Mouse (Mus musculus) gastrocnemius, postnatal 14 days (tissue): ENCODE measurements at regions not wholly inside any gene's neighbourhood (a gene's known extent, or its start where the extent isn't known, plus 50 kb on each side); places are given as distances from the start of the nearest gene placed in this dataset.

Experiments used
- DNase-seq: peaks from one replicate; pipeline ENCODE4 v3.0.0; 2021; ENCODE audit warnings: mixed read lengths
- intact Hi-C: fragments of 180-260 bp; cut with DNase I; formaldehyde crosslinking; loops from one replicate; pipeline ENCODE4 v1.15.1; 2025; ENCODE audit warnings: low total_unique reads

GRCm38 (mm10) chr10:8969586-8969985 lies 83.7 kb upstream of the Sash1 start:
- intact Hi-C loops, result no loop called here
- DNase-seq, result no peak

DNA sequence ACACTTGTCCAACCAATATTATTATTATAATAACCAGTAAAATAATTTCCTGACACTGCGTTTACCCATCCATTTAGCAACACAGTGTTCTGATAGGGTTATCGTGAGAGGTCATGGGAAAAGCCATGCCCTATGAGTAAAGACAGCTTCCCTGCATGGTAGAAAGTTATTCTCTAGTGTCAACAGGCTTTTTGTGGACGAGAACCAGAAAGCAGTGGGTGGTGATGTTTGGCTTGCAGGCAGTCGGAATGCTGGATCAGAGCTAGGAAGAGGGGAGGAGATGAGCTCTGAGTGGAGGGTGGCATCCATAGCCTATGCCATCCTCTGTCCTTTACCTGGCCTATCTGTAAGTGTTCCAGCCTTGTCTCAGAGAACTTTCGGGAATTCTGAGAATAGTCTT lies 83.1 kb upstream of the Sash1 start:
- intact Hi-C loops, result no loop called here
- no peak for DNase-seq

GRCm38 (mm10) chr10:8968276-8968923 lies 82.5 kb upstream of the Sash1 start:
- DNase-seq, result peak; percentile 57

GRCm38 (mm10) chr10:8962921-8963320 lies 77.1 kb upstream of the Sash1 start:
- DNase-seq, result no peak

More at GRCm38 (mm10) chr10:8968276-8968923, 82.5 kb upstream of the Sash1 start:
- intact Hi-C loops, result no loop called here

GRCm38 (mm10) chr10:8960964-8961675 lies 75.2 kb upstream of the Sash1 start:
- intact Hi-C loops, result no loop called here

More at GRCm38 (mm10) chr10:8962921-8963320, 77.1 kb upstream of the Sash1 start:
- intact Hi-C loops, result no loop called here

GRCm38 (mm10) chr10:8960275-8960960 lies 74.5 kb upstream of the Sash1 start:
- DNase-seq, result no peak
- intact Hi-C loops, result no loop called here

More at GRCm38 (mm10) chr10:8960964-8961675, 75.2 kb upstream of the Sash1 start:
- no peak for DNase-seq

DNA sequence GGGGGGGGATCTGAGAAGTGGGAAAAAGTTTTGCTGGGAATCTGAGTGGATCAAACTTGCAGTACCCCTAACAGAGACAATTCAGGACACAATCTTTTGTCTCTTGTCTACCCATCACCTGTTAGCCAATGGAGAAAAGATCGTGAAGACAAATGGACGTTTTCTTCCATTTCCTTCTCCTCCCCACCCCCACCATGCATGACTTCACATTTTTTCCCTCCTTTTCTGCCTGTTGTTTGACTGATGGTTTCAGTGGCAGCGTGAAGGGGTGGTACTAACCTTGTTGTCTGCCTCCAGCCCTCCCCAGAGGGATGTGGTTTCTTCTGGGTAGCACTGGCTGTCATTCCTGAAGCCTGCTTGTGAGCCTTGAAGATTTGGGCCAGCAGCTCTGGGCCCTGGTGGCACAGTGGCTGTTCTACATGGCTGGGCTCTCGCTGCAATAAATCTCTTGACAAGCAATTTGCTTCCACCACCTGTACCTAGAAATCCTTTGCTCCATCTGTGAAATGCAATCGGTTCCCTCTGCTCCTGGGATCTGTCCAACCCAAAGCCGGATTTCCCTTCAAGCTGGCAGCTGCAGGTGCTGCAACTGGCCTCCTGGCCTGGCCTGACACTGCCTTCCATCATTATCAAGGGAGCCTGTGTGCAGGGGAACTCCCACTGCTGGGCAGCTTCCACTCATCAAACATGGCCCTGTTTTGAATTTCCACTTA lies 69.8 kb upstream of the Sash1 start:
- peak; percentile 18 for DNase-seq
- intact Hi-C loops, result no loop called here

DNA sequence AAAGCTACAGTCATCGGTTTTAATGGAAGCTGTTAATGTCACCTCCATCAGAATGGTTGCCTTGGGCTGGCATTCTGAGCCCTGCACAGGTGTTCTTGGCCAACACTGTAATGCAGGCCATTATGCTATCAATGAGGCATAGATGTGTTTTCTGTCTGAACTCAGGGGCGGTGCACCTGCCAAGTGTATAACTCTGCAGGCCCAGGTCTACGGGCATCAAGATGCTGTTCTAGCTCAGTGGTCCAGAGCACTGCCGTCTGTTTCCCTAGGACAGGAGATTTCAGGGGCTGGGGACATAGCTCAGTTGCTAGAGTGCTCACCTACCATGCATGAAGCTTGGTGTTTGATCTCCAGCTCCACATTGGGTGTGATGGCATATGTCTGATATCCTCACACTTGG lies 68.1 kb upstream of the Sash1 start:
- DNase-seq, result no peak
- intact Hi-C loops, result no loop called here

- intact Hi-C loops, result no loop called here
- DNase-seq, result no peak
These were observed 67.1 kb upstream of the Sash1 start for GRCm38 (mm10) chr10:8952922-8953321.

- intact Hi-C loops, result no loop called here
- peak; percentile 23 for DNase-seq
These were observed 66.1 kb upstream of the Sash1 start for GRCm38 (mm10) chr10:8951937-8952336.

DNA sequence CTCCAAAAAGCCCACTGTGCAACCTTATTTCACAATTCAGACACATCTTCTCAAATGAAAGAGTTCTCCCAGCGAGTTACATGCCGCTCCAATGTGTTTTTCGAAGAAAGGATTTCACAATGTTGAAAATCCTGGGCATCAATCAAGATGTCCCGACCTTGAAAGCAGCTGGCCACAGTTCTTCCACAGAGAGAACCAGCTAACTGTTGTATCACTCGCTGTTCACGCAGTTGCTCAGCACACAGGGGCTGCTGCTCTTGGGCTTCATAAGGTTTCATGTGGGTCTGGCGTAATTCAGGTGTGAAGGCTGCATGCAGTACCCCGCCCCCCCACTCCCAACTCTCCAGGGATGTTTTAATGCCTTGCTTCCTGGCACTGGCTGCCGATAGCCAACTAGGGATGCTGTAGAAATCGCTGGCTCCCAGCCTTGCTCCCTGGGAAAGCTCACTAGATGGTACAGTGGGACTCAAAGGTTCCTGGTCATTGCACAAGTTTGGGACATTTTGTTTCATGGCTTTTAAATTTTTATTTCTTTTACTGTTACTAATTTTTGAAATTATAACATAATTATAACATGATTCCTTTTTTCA lies 65.5 kb upstream of the Sash1 start:
- DNase-seq, result no peak
- intact Hi-C loops, result no loop called here

DNA sequence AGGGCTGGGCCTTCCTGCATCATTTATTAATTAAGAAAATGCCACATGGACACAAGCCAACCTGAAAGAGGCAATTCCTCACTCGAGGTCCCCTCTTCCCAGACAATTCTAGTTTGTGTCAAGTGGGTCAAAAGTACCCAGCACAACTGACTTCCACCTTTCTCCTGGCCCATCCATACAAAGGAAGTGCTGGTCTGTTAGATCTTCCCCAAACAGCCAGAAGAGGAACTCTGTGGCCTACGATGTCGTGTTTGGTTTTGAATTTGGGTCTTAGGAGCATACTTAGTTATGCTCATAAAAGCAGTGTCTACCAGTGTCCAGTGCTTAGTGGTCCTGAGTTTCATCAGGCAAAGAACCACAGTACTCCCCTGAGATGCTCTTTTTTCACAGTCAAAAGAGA lies 62.4 kb upstream of the Sash1 start:
- no peak for DNase-seq
- intact Hi-C loops, result no loop called here

DNA sequence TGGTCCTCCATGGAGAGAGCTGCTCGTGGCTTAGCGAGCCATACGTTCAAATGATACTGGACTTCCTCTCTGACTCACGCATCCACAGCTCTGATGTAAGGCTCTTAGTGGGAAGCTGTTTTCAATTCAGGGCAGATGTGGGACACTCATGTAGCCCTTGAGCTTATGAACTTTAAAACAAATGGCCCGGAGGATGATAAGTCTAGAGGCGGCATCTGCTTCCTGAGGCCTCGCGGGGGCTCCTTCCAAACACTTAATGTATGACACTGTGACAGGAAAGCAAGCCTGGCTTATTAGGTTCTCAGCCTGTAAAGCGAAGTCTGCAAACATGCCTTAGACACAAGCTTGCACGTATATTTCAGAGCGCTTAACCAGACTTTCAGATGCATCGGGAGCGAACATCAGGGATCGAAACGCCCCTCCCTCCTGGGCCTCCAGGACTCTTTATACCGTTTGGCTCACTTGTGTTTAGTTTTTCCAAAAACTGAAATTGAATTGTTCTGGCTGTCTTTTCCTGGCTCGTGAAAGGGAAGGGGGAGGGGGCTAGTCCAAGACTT lies 59.4 kb upstream of the Sash1 start:
- intact Hi-C loops, result no loop called here
- DNase-seq, result peak; percentile 16

GRCm38 (mm10) chr10:8944586-8944985 lies 58.7 kb upstream of the Sash1 start:
- intact Hi-C loops, result no loop called here
- no peak for DNase-seq

GRCm38 (mm10) chr10:8943698-8944097 lies 57.8 kb upstream of the Sash1 start:
- DNase-seq, result no peak
- intact Hi-C loops, result no loop called here

- intact Hi-C loops, result no loop called here
- no peak for DNase-seq
These were observed 57.1 kb upstream of the Sash1 start for GRCm38 (mm10) chr10:8942967-8943471.

- DNase-seq, result peak; percentile 40
- intact Hi-C loops, result no loop called here
These were observed 50.5 kb upstream of the Sash1 start for GRCm38 (mm10) chr10:8936369-8936768.
